Mouse (Mus musculus) erythroblast, adult 5-6 weeks (primary cell): ENCODE measurements around the gene Obp2b. TPM values are rescaled to one million over a fixed set of nuclear protein-coding genes. Genes with fewer than 3 reads are reported as not detected.
"Not testable (repeated sequence)": the region's sequence is repeated elsewhere in the genome, so short reads cannot be mapped to it uniquely, and the experiment has no call there.

ENCODE experiments used
- ATAC-seq: replicated peaks from 2 replicates; pipeline ENCODE4 v1.8.0; 2016; ENCODE audit warnings: moderate number of reproducible peaks, mild to moderate bottlenecking, moderate TSS enrichment, inconsistent platforms; ENCODE audit not compliant: poor library complexity, low FRiP score, severe bottlenecking
- total RNA-seq, 2 experiments: library from RNA; stranded (forward) in 1 of 2; stranded (reverse) in 1 of 2; fragments of 150-400 nt in 1 of 2; fragments of 200-764, 138-1000 nt in 1 of 2; gene quantifications; 2 replicates each; pipeline versions ENCODE4 v1.2.3 to v1.2.4; 2015 to 2017; ENCODE audit warnings: low replicate concordance in 2 of 2

The Obp2b gene
- total RNA-seq (2015; ENCODE audit: low replicate concordance), result not detected in 2 replicates
- not detected in 2 replicates for total RNA-seq (2017; ENCODE audit: low replicate concordance)

GRCm38 (mm10) chr2:25736709-25737108, at the start of gene Obp2b:
Obp2b (plus strand) TSS chr2:25737009.
- not testable (repeated sequence) for ATAC-seq

GRCm38 (mm10) chr2:25694605-25695004, 42.2 kb upstream of the Obp2b start:
- ATAC-seq, result peak; percentile 54; the same call in 1 of the 2 replicates

- no peak for ATAC-seq
Observed at GRCm38 (mm10) chr2:25696951-25697350, 39.9 kb upstream of the Obp2b start.

- ATAC-seq, result no peak
Observed at GRCm38 (mm10) chr2:25698696-25699095, 38.1 kb upstream of the Obp2b start.

GRCm38 (mm10) chr2:25699743-25700142, 37.1 kb upstream of the Obp2b start, which contains the start of gene Obp2a:
Obp2a (plus strand) TSS chr2:25700043.
- ATAC-seq, result not testable (repeated sequence)

GRCm38 (mm10) chr2:25701001-25701400, 35.8 kb upstream of the Obp2b start:
- ATAC-seq, result no peak

GRCm38 (mm10) chr2:25703706-25704105, 33.1 kb upstream of the Obp2b start:
- ATAC-seq, result no peak

GRCm38 (mm10) chr2:25706643-25707481, 29.9 kb upstream of the Obp2b start, which contains the start of gene Bmyc:
Bmyc (plus strand) TSS chr2:25706739.
- ATAC-seq, result no peak

- ATAC-seq, result no peak
Observed at GRCm38 (mm10) chr2:25708121-25708520, 28.7 kb upstream of the Obp2b start.

GRCm38 (mm10) chr2:25709056-25709455, 27.8 kb upstream of the Obp2b start:
- ATAC-seq, result not testable (repeated sequence)

GRCm38 (mm10) chr2:25709791-25710190, 27.0 kb upstream of the Obp2b start:
- not testable (repeated sequence) for ATAC-seq

GRCm38 (mm10) chr2:25711641-25712040, 25.2 kb upstream of the Obp2b start:
- not testable (repeated sequence) for ATAC-seq

GRCm38 (mm10) chr2:25717222-25717621, 19.6 kb upstream of the Obp2b start:
- ATAC-seq, result no peak

GRCm38 (mm10) chr2:25733199-25733930, 3.4 kb upstream of the Obp2b start:
- no peak for ATAC-seq

GRCm38 (mm10) chr2:25741671-25742070, 4.9 kb downstream of the Obp2b start:
- no peak for ATAC-seq

- no peak for ATAC-seq
Observed at GRCm38 (mm10) chr2:25754201-25754600, 17.4 kb downstream of the Obp2b start.

- no peak for ATAC-seq
Observed at GRCm38 (mm10) chr2:25758064-25758625, 21.3 kb downstream of the Obp2b start.

- no peak for ATAC-seq
Observed at GRCm38 (mm10) chr2:25765269-25765668, 28.5 kb downstream of the Obp2b start, which contains the start of gene Lcn3. Lcn3 (plus strand) TSS chr2:25765569.

- no peak for ATAC-seq
Observed at GRCm38 (mm10) chr2:25767764-25768163, 31.0 kb downstream of the Obp2b start.

- ATAC-seq, result no peak
Observed at GRCm38 (mm10) chr2:25773507-25773906, 36.7 kb downstream of the Obp2b start.
